Mouse (Mus musculus) liver, postnatal 0 days (tissue): ENCODE measurements around the gene Sirt4.

Experiments used
- CTCF ChIP-seq: sonication (generic); IDR thresholded peaks from 2 replicates; pipeline ENCODE4 v1.5.1; 2016; ENCODE audit warnings: antibody characterized with exemption, low read depth
- EP300 ChIP-seq: IDR thresholded peaks from 2 replicates; pipeline ENCODE4 v1.6.1; 2016; ENCODE audit warnings: antibody characterized with exemption, low read depth, mild to moderate bottlenecking

- TF ChIP-seq CTCF (no peak), EP300 (no peak)
Observed at GRCm38 (mm10) chr5:115514896-115515587, 30.5 kb upstream of the Sirt4 start.
